Mouse (Mus musculus): Measurements from ENCODE around the gene Vmn2r27. TPM values are rescaled to one million over a fixed set of nuclear protein-coding genes. Genes with fewer than 3 reads are reported as not detected.

Vmn2r27 gene
- polyA plus RNA-seq (2014; fragmentation: Nextera tagmentation; extraction: Ambion mirVana), result not detected in 2 replicates

GRCm38 (mm10) chr6:124231756-124232155 is at the start of gene Vmn2r27:
Gene Vmn2r27 (minus strand): TSS chr6:124231856.
- Histone ChIP-seq H3K9me3 (ENCODE audit: control insufficient read depth, low read length) (no peaks in the 10 kb centered on the region), H3K4me1 (ENCODE audit: control insufficient read depth in 2 of 2, insufficient read depth in 2 of 2, low read length in 2 of 2) (no peaks in the 10 kb centered on the region), H3K27me3 (ENCODE audit: control insufficient read depth, insufficient read depth, low read length) (no peaks in the 10 kb centered on the region), H3K4me2 (ENCODE audit: low read length) (no peak within 1 kb of the TSS), H3K36me3 (ENCODE audit: control insufficient read depth, insufficient read depth, low read length) (no peaks in the 10 kb centered on the region), H3K4me3 (ENCODE audit: control insufficient read depth in 1 of 2, insufficient read depth in 1 of 2, low read depth in 1 of 2, low read length in 2 of 2) (no peak within 1 kb of the TSS), H3K27ac (replicated peaks in 1 of 2; ENCODE audit: control insufficient read depth in 1 of 2, insufficient read depth in 1 of 2, low read depth in 2 of 2, low read length in 2 of 2) (no peak within 1 kb of the TSS), H3K9ac (ENCODE audit: low read length) (no peak within 1 kb of the TSS)
- WGBS, result 80% methylated on average over 1 of the region's 1 CpGs
- no peak for ATAC-seq (ENCODE audit: insufficient number of reproducible peaks, insufficient read depth, low FRiP score, low read depth)

- no peaks in the 10 kb centered on the region for H3K9me3 ChIP-seq (ENCODE audit: control insufficient read depth, low read length)
- no peak overlapping the region for H3K4me3 ChIP-seq (ENCODE audit: control insufficient read depth in 1 of 2, insufficient read depth in 1 of 2, low read depth in 1 of 2, low read length in 2 of 2)
- no peaks in the 10 kb centered on the region for H3K36me3 ChIP-seq (ENCODE audit: control insufficient read depth, insufficient read depth, low read length)
- H3K27me3 ChIP-seq (ENCODE audit: control insufficient read depth, insufficient read depth, low read length), result no peaks in the 10 kb centered on the region
- no peak for ATAC-seq (ENCODE audit: insufficient number of reproducible peaks, insufficient read depth, low FRiP score, low read depth)
- no peak overlapping the region for H3K9ac ChIP-seq (ENCODE audit: low read length)
- no peak overlapping the region for H3K27ac ChIP-seq (replicated peaks in 1 of 2; ENCODE audit: control insufficient read depth in 1 of 2, insufficient read depth in 1 of 2, low read depth in 2 of 2, low read length in 2 of 2)
- no peaks in the 10 kb centered on the region for H3K4me1 ChIP-seq (ENCODE audit: control insufficient read depth in 2 of 2, insufficient read depth in 2 of 2, low read length in 2 of 2)
- 61% methylated on average over 5 of the region's 5 CpGs for WGBS
- no peak overlapping the region for H3K4me2 ChIP-seq (ENCODE audit: low read length)
Measured at GRCm38 (mm10) chr6:124278291-124278690, 46.6 kb upstream of the Vmn2r27 start.

- Histone ChIP-seq H3K9ac (ENCODE audit: low read length) (no peak overlapping the region), H3K36me3 (ENCODE audit: control insufficient read depth, insufficient read depth, low read length) (no peaks in the 10 kb centered on the region), H3K9me3 (ENCODE audit: control insufficient read depth, low read length) (no peaks in the 10 kb centered on the region), H3K4me3 (ENCODE audit: control insufficient read depth in 1 of 2, insufficient read depth in 1 of 2, low read depth in 1 of 2, low read length in 2 of 2) (no peak overlapping the region), H3K4me1 (ENCODE audit: control insufficient read depth in 2 of 2, insufficient read depth in 2 of 2, low read length in 2 of 2) (no peaks in the 10 kb centered on the region), H3K4me2 (ENCODE audit: low read length) (no peak overlapping the region), H3K27me3 (ENCODE audit: control insufficient read depth, insufficient read depth, low read length) (no peaks in the 10 kb centered on the region), H3K27ac (replicated peaks in 1 of 2; ENCODE audit: control insufficient read depth in 1 of 2, insufficient read depth in 1 of 2, low read depth in 2 of 2, low read length in 2 of 2) (no peak overlapping the region)
- ATAC-seq (ENCODE audit: insufficient number of reproducible peaks, insufficient read depth, low FRiP score, low read depth), result no peak
- 73% methylated on average over 5 of the region's 5 CpGs for WGBS
Measured at GRCm38 (mm10) chr6:124277641-124278040, 46.0 kb upstream of the Vmn2r27 start.

DNA sequence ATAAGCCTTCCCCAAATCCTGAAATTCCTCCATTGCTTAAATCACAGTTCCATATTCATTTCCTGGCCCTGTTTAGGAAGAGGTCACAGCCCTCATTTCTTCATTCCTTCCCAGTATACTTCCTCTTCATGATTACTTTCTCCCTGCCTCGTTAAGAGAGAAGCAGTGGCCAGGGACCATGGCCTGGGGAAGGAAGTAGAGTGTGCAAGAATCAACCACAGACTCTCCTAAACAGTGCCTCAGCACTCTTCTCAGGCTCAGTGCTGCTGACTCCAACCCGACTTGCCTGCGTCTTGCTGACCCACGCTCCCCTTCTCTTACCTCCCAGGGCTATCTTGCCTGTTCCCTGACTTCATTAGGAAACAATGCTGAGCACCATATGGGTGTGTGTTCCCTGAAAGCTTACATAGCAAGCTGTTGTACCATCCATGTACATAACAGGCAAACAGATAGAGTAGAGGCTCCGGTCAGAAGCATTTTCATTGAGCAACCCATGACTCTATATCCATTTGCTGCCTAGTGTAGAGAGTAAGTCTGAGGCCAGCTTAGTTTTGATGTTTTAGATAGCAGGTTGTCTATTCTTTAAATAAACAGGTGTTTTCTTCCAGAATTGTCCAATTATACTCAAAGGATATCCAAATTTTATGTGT is 41.7 kb upstream of the Vmn2r27 start:
- no peak overlapping the region for H3K27ac ChIP-seq (replicated peaks in 1 of 2; ENCODE audit: control insufficient read depth in 1 of 2, insufficient read depth in 1 of 2, low read depth in 2 of 2, low read length in 2 of 2)
- no peak overlapping the region for H3K9ac ChIP-seq (ENCODE audit: low read length)
- no peaks in the 10 kb centered on the region for H3K27me3 ChIP-seq (ENCODE audit: control insufficient read depth, insufficient read depth, low read length)
- no peaks in the 10 kb centered on the region for H3K36me3 ChIP-seq (ENCODE audit: control insufficient read depth, insufficient read depth, low read length)
- no peak overlapping the region for H3K4me3 ChIP-seq (ENCODE audit: control insufficient read depth in 1 of 2, insufficient read depth in 1 of 2, low read depth in 1 of 2, low read length in 2 of 2)
- 56% methylated on average over 5 of the region's 5 CpGs for WGBS
- no peaks in the 10 kb centered on the region for H3K4me1 ChIP-seq (ENCODE audit: control insufficient read depth in 2 of 2, insufficient read depth in 2 of 2, low read length in 2 of 2)
- H3K4me2 ChIP-seq (ENCODE audit: low read length), result no peak overlapping the region
- ATAC-seq (ENCODE audit: insufficient number of reproducible peaks, insufficient read depth, low FRiP score, low read depth), result no peak
- no peaks in the 10 kb centered on the region for H3K9me3 ChIP-seq (ENCODE audit: control insufficient read depth, low read length)

DNA sequence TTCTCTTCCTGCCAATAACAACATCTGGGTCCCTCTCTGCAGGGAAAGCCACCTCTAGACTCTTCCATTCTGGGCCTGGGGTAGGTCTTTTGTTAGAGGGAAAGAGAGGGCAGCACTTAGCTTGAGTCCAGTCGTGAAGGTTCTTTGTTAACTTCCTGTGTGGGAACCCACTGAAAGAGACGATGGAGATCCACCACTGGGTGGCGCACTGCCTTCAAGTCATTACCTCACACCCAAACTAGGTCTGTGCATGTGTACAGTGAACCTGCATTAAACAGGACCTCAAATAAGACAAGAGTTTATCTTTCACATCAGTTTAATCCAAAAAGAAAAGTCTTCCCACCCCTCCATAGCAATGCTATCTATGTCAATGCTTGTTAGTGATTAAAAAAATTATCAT is 31.0 kb upstream of the Vmn2r27 start:
- H3K4me1 ChIP-seq (ENCODE audit: control insufficient read depth in 2 of 2, insufficient read depth in 2 of 2, low read length in 2 of 2), result no peaks in the 10 kb centered on the region
- 3% methylated on average over 3 of the region's 3 CpGs for WGBS

GRCm38 (mm10) chr6:124260198-124260931 is 28.7 kb upstream of the Vmn2r27 start:
- 24% methylated on average over 12 of the region's 14 CpGs for WGBS
- no peak overlapping the region for H3K4me2 ChIP-seq (ENCODE audit: low read length)
- no peak overlapping the region for H3K9ac ChIP-seq (ENCODE audit: low read length)
- no peaks in the 10 kb centered on the region for H3K36me3 ChIP-seq (ENCODE audit: control insufficient read depth, insufficient read depth, low read length)
- H3K4me3 ChIP-seq (ENCODE audit: control insufficient read depth in 1 of 2, insufficient read depth in 1 of 2, low read depth in 1 of 2, low read length in 2 of 2), result no peak overlapping the region
- no peaks in the 10 kb centered on the region for H3K27me3 ChIP-seq (ENCODE audit: control insufficient read depth, insufficient read depth, low read length)
- no peaks in the 10 kb centered on the region for H3K9me3 ChIP-seq (ENCODE audit: control insufficient read depth, low read length)
- H3K4me1 ChIP-seq (ENCODE audit: control insufficient read depth in 2 of 2, insufficient read depth in 2 of 2, low read length in 2 of 2), result no peaks in the 10 kb centered on the region
- ATAC-seq (ENCODE audit: insufficient number of reproducible peaks, insufficient read depth, low FRiP score, low read depth), result 0 out of 2 replicates have a peak, but pooled peaks have one; percentile 43
- H3K27ac ChIP-seq (replicated peaks in 1 of 2; ENCODE audit: control insufficient read depth in 1 of 2, insufficient read depth in 1 of 2, low read depth in 2 of 2, low read length in 2 of 2), result no peak overlapping the region

More for the DNA sequence above, 31.0 kb upstream of the Vmn2r27 start:
- Histone ChIP-seq H3K9me3 (ENCODE audit: control insufficient read depth, low read length) (no peaks in the 10 kb centered on the region), H3K36me3 (ENCODE audit: control insufficient read depth, insufficient read depth, low read length) (no peaks in the 10 kb centered on the region), H3K27me3 (ENCODE audit: control insufficient read depth, insufficient read depth, low read length) (no peaks in the 10 kb centered on the region), H3K4me2 (ENCODE audit: low read length) (no peak overlapping the region), H3K4me3 (ENCODE audit: control insufficient read depth in 1 of 2, insufficient read depth in 1 of 2, low read depth in 1 of 2, low read length in 2 of 2) (no peak overlapping the region), H3K27ac (replicated peaks in 1 of 2; ENCODE audit: control insufficient read depth in 1 of 2, insufficient read depth in 1 of 2, low read depth in 2 of 2, low read length in 2 of 2) (no peak overlapping the region), H3K9ac (ENCODE audit: low read length) (no peak overlapping the region)
- ATAC-seq (ENCODE audit: insufficient number of reproducible peaks, insufficient read depth, low FRiP score, low read depth), result no peak

- Histone ChIP-seq H3K36me3 (ENCODE audit: control insufficient read depth, insufficient read depth, low read length) (no peaks in the 10 kb centered on the region), H3K4me3 (ENCODE audit: control insufficient read depth in 1 of 2, insufficient read depth in 1 of 2, low read depth in 1 of 2, low read length in 2 of 2) (no peak overlapping the region), H3K27me3 (ENCODE audit: control insufficient read depth, insufficient read depth, low read length) (no peaks in the 10 kb centered on the region), H3K4me1 (ENCODE audit: control insufficient read depth in 2 of 2, insufficient read depth in 2 of 2, low read length in 2 of 2) (no peaks in the 10 kb centered on the region), H3K9ac (ENCODE audit: low read length) (no peak overlapping the region), H3K27ac (replicated peaks in 1 of 2; ENCODE audit: control insufficient read depth in 1 of 2, insufficient read depth in 1 of 2, low read depth in 2 of 2, low read length in 2 of 2) (no peak overlapping the region), H3K4me2 (ENCODE audit: low read length) (no peak overlapping the region), H3K9me3 (ENCODE audit: control insufficient read depth, low read length) (no peaks in the 10 kb centered on the region)
- no peak for ATAC-seq (ENCODE audit: insufficient number of reproducible peaks, insufficient read depth, low FRiP score, low read depth)
- 65% methylated on average over 6 of the region's 6 CpGs for WGBS
Measured at GRCm38 (mm10) chr6:124255721-124256470, 24.2 kb upstream of the Vmn2r27 start.
